Mouse (Mus musculus): Measurements from ENCODE around the gene Csnk1d. TPM values are rescaled to one million over a fixed set of nuclear protein-coding genes. Genes with fewer than 3 reads are reported as not detected.

Gene Csnk1d
- polyA plus RNA-seq, 1 experiment from 2014 or later: 36.8 TPM

- Histone ChIP-seq H3K4me3 (ENCODE audit: low read depth, low read length) (peak overlapping the region; percentile 80), H3K27ac (ENCODE audit: low read length) (peak overlapping the region; percentile 94), H3K9me3 (replicated peaks; ENCODE audit: control insufficient read depth, low read length) (no peaks in the 10 kb centered on the region), H3K4me2 (ENCODE audit: low read depth, low read length) (peak overlapping the region; percentile 95), H3K4me1 (ENCODE audit: control insufficient read depth, low read depth, low read length) (peaks cover 61% of the 10 kb centered on the region), H3K36me3 (ENCODE audit: control insufficient read depth, insufficient read depth) (peaks cover 16% of the 10 kb centered on the region), H3K9ac (ENCODE audit: low read depth, low read length) (peak overlapping the region; percentile 75), H3K27me3 (ENCODE audit: control insufficient read depth, insufficient read depth, low read depth, low read length) (peaks cover 15% of the 10 kb centered on the region)
- ATAC-seq (ENCODE audit: low read depth): peak; percentile 51
- WGBS (ENCODE audit: insufficient replicate concordance): 51% methylated on average over 9 of the region's 9 CpGs
Observed at GRCm38 (mm10) chr11:120951731-120952730, 39.1 kb downstream of the Csnk1d start.

GRCm38 (mm10) chr11:120951237-120951636 lies 39.9 kb downstream of the Csnk1d start:
- ATAC-seq (ENCODE audit: low read depth): no peak
- WGBS (ENCODE audit: insufficient replicate concordance): 33% methylated on average over 8 of the region's 8 CpGs
- H3K27ac ChIP-seq (ENCODE audit: low read length): peak overlapping the region; percentile 94
- peaks cover 17% of the 10 kb centered on the region for H3K27me3 ChIP-seq (ENCODE audit: control insufficient read depth, insufficient read depth, low read depth, low read length)
- peaks cover 9% of the 10 kb centered on the region for H3K36me3 ChIP-seq (ENCODE audit: control insufficient read depth, insufficient read depth)
- H3K9ac ChIP-seq (ENCODE audit: low read depth, low read length): peak overlapping the region; percentile 75
- peak overlapping the region; percentile 95 for H3K4me2 ChIP-seq (ENCODE audit: low read depth, low read length)
- H3K4me1 ChIP-seq (ENCODE audit: control insufficient read depth, low read depth, low read length): peaks cover 61% of the 10 kb centered on the region
- H3K9me3 ChIP-seq (replicated peaks; ENCODE audit: control insufficient read depth, low read length): no peaks in the 10 kb centered on the region
- H3K4me3 ChIP-seq (ENCODE audit: low read depth, low read length): peak overlapping the region; percentile 80

- Histone ChIP-seq H3K4me2 (ENCODE audit: low read depth, low read length) (peak overlapping the region; percentile 95), H3K9ac (ENCODE audit: low read depth, low read length) (peak overlapping the region; percentile 90), H3K4me1 (ENCODE audit: control insufficient read depth, low read depth, low read length) (peaks cover 61% of the 10 kb centered on the region), H3K27ac (ENCODE audit: low read length) (peak overlapping the region; percentile 97), H3K27me3 (ENCODE audit: control insufficient read depth, insufficient read depth, low read depth, low read length) (peaks cover 18% of the 10 kb centered on the region), H3K36me3 (ENCODE audit: control insufficient read depth, insufficient read depth) (peaks cover 2% of the 10 kb centered on the region), H3K4me3 (ENCODE audit: low read depth, low read length) (peak overlapping the region; percentile 80), H3K9me3 (replicated peaks; ENCODE audit: control insufficient read depth, low read length) (no peaks in the 10 kb centered on the region)
- ATAC-seq (ENCODE audit: low read depth): peak; percentile 89
- 5% methylated on average over 39 of the region's 39 CpGs for WGBS (ENCODE audit: insufficient replicate concordance)
Observed at GRCm38 (mm10) chr11:120950281-120951202, 40.6 kb downstream of the Csnk1d start.

GRCm38 (mm10) chr11:120949863-120950262 lies 41.3 kb downstream of the Csnk1d start:
- Histone ChIP-seq H3K36me3 (ENCODE audit: control insufficient read depth, insufficient read depth) (no peaks in the 10 kb centered on the region), H3K4me2 (ENCODE audit: low read depth, low read length) (peak overlapping the region; percentile 95), H3K4me3 (ENCODE audit: low read depth, low read length) (peak overlapping the region; percentile 80), H3K9ac (ENCODE audit: low read depth, low read length) (peak overlapping the region; percentile 90), H3K4me1 (ENCODE audit: control insufficient read depth, low read depth, low read length) (peaks cover 60% of the 10 kb centered on the region), H3K9me3 (replicated peaks; ENCODE audit: control insufficient read depth, low read length) (no peaks in the 10 kb centered on the region), H3K27me3 (ENCODE audit: control insufficient read depth, insufficient read depth, low read depth, low read length) (peaks cover 18% of the 10 kb centered on the region), H3K27ac (ENCODE audit: low read length) (peak overlapping the region; percentile 97)
- no peak for ATAC-seq (ENCODE audit: low read depth)
- WGBS (ENCODE audit: insufficient replicate concordance): 40% methylated on average over 10 of the region's 10 CpGs

- WGBS (ENCODE audit: insufficient replicate concordance): 3% methylated on average over 66 of the region's 75 CpGs
- Histone ChIP-seq H3K4me3 (ENCODE audit: low read depth, low read length) (peak overlapping the region; percentile 80), H3K4me1 (ENCODE audit: control insufficient read depth, low read depth, low read length) (peaks cover 57% of the 10 kb centered on the region), H3K27me3 (ENCODE audit: control insufficient read depth, insufficient read depth, low read depth, low read length) (peaks cover 18% of the 10 kb centered on the region), H3K9ac (ENCODE audit: low read depth, low read length) (peak overlapping the region; percentile 90), H3K27ac (ENCODE audit: low read length) (peak overlapping the region; percentile 97), H3K9me3 (replicated peaks; ENCODE audit: control insufficient read depth, low read length) (no peaks in the 10 kb centered on the region), H3K4me2 (ENCODE audit: low read depth, low read length) (peak overlapping the region; percentile 95), H3K36me3 (ENCODE audit: control insufficient read depth, insufficient read depth) (no peaks in the 10 kb centered on the region)
- peak; percentile 9 for ATAC-seq (ENCODE audit: low read depth)
Observed at GRCm38 (mm10) chr11:120948861-120949851, 42.0 kb downstream of the Csnk1d start.

GRCm38 (mm10) chr11:120948328-120948727 lies 42.8 kb downstream of the Csnk1d start, which contains the start of gene Slc16a3:
Gene Slc16a3 (plus strand): TSS chr11:120948480.
- ATAC-seq (ENCODE audit: low read depth): no peak

GRCm38 (mm10) chr11:120945926-120946325 lies 45.2 kb downstream of the Csnk1d start:
- peaks cover 18% of the 10 kb centered on the region for H3K27me3 ChIP-seq (ENCODE audit: control insufficient read depth, insufficient read depth, low read depth, low read length)
- WGBS (ENCODE audit: insufficient replicate concordance): 80% methylated on average over 5 of the region's 5 CpGs

More at GRCm38 (mm10) chr11:120948328-120948727, 42.8 kb downstream of the Csnk1d start, which contains the start of gene Slc16a3:
- Histone ChIP-seq H3K9ac (ENCODE audit: low read depth, low read length) (peak within 1 kb of the TSS; percentile 90), H3K4me3 (ENCODE audit: low read depth, low read length) (peak within 1 kb of the TSS; percentile 80), H3K27ac (ENCODE audit: low read length) (peak within 1 kb of the TSS; percentile 97), H3K9me3 (replicated peaks; ENCODE audit: control insufficient read depth, low read length) (no peaks in the 10 kb centered on the region), H3K36me3 (ENCODE audit: control insufficient read depth, insufficient read depth) (no peaks in the 10 kb centered on the region), H3K4me2 (ENCODE audit: low read depth, low read length) (peak within 1 kb of the TSS; percentile 95), H3K27me3 (ENCODE audit: control insufficient read depth, insufficient read depth, low read depth, low read length) (peaks cover 18% of the 10 kb centered on the region), H3K4me1 (ENCODE audit: control insufficient read depth, low read depth, low read length) (peaks cover 52% of the 10 kb centered on the region)
- WGBS (ENCODE audit: insufficient replicate concordance): 9% methylated on average over 12 of the region's 12 CpGs

GRCm38 (mm10) chr11:120945266-120945665 lies 45.9 kb downstream of the Csnk1d start:
- Histone ChIP-seq H3K4me2 (ENCODE audit: low read depth, low read length) (no peak overlapping the region), H3K9ac (ENCODE audit: low read depth, low read length) (no peak overlapping the region), H3K36me3 (ENCODE audit: control insufficient read depth, insufficient read depth) (no peaks in the 10 kb centered on the region), H3K4me1 (ENCODE audit: control insufficient read depth, low read depth, low read length) (peaks cover 23% of the 10 kb centered on the region), H3K27ac (ENCODE audit: low read length) (no peak overlapping the region), H3K9me3 (replicated peaks; ENCODE audit: control insufficient read depth, low read length) (no peaks in the 10 kb centered on the region), H3K4me3 (ENCODE audit: low read depth, low read length) (no peak overlapping the region), H3K27me3 (ENCODE audit: control insufficient read depth, insufficient read depth, low read depth, low read length) (peaks cover 18% of the 10 kb centered on the region)
- ATAC-seq (ENCODE audit: low read depth): no peak
- 70% methylated on average over 7 of the region's 7 CpGs for WGBS (ENCODE audit: insufficient replicate concordance)

More at GRCm38 (mm10) chr11:120945926-120946325, 45.2 kb downstream of the Csnk1d start:
- Histone ChIP-seq H3K4me2 (ENCODE audit: low read depth, low read length) (no peak overlapping the region), H3K4me1 (ENCODE audit: control insufficient read depth, low read depth, low read length) (peaks cover 28% of the 10 kb centered on the region), H3K27ac (ENCODE audit: low read length) (no peak overlapping the region), H3K9me3 (replicated peaks; ENCODE audit: control insufficient read depth, low read length) (no peaks in the 10 kb centered on the region), H3K9ac (ENCODE audit: low read depth, low read length) (no peak overlapping the region), H3K36me3 (ENCODE audit: control insufficient read depth, insufficient read depth) (no peaks in the 10 kb centered on the region), H3K4me3 (ENCODE audit: low read depth, low read length) (no peak overlapping the region)
- ATAC-seq (ENCODE audit: low read depth): no peak
